Mouse (Mus musculus) fat pad, adult 2 months (tissue): ENCODE measurements around the gene Nfkb2.

ENCODE experiments used
- DNase-seq: peaks from one replicate; pipeline ENCODE4 v3.0.0-alpha.2; 2011; ENCODE audit warnings: low read depth, low spot score; ENCODE audit errors: extremely low read depth

The Nfkb2 gene

DNA sequence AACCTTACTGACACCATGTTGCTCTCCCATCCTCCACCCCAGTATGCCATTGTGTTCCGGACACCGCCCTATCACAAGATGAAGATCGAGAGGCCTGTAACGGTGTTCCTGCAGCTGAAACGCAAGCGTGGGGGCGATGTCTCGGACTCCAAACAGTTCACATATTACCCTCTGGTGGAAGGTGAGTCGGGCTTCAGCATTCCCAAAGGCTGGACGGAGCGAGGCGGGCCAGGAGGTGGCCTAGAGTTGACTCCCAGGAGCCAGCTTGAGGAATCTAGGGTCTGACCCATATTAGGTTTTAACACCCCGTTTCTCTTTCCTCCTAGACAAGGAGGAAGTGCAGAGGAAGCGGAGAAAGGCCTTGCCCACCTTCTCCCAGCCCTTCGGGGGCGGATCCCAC, 4.2 kb downstream of the Nfkb2 start:
- no peak for DNase-seq

DNA sequence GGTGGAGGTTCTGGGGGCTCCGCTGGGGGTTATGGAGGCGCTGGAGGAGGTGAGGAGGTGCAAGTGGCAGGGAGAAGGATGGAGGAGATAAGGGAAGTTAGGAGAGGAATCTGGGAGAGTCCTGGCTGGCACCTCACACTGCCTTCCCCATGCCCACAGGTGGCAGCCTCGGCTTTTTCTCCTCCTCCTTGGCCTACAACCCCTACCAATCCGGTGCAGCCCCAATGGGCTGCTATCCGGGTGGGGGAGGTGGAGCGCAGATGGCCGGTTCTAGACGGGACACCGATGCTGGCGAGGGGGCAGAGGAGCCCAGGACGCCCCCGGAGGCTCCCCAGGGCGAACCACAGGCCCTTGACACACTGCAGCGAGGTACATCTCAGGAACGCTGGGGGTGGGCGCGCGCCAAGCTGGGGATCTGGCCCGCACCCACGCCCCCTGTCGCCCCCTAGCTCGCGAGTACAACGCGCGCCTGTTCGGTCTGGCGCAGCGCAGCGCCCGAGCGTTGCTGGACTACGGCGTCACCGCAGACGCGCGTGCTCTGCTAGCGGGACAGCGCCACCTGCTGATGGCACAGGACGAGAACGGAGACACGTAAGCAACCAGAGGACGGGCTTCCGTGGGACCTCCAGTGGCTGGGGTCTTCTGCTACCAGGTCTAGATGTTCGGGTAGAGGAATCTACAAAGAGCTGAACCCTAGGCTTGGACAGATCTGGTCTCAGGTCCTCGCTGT, 4.8 kb downstream of the Nfkb2 start:
- no peak for DNase-seq

DNA sequence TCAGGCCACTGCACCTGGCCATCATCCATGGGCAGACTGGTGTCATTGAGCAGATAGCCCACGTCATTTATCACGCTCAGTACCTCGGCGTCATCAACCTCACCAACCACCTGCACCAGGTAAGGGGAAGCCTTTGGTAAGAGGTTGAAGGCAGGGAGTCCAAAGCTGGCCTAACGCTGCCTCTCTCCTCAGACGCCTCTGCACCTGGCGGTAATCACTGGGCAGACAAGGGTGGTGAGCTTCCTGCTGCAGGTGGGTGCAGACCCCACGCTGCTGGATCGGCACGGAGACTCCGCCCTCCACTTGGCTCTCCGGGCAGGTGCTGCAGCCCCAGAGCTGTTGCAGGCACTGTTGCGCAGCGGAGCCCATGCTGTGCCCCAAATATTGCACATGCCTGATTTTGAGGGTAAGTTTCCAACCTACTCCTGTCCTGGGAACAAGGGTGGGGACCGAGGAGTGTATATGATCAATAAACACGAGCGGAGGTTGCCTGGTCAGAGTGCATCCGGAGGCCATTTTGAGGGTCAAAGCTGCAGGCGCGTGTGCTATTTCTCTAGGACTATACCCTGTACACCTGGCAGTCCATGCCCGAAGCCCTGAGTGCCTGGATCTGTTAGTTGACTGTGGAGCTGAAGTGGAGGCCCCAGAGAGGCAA, 5.7 kb downstream of the Nfkb2 start:
- no peak for DNase-seq

DNA sequence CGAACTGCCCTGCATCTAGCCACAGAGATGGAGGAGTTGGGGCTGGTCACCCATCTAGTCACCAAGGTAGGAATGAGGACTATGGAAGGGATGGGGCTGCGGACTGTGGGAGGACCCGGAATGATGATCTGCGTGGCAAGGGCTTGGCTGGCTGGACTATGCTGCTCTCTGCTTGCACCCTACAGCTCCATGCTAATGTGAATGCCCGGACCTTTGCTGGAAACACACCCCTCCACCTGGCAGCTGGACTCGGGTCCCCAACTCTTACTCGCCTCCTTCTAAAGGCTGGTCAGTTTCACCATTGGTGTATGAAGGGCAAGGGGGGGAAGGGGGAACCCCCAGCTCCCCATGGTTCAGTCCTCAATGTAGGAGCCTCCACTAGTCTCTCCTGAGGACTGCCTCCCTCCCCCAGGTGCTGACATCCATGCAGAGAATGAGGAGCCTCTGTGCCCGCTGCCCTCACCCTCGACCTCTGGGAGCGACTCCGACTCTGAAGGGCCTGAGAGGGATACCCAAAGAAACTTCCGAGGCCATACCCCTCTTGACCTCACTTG, 6.3 kb downstream of the Nfkb2 start:
- DNase-seq, result no peak

DNA sequence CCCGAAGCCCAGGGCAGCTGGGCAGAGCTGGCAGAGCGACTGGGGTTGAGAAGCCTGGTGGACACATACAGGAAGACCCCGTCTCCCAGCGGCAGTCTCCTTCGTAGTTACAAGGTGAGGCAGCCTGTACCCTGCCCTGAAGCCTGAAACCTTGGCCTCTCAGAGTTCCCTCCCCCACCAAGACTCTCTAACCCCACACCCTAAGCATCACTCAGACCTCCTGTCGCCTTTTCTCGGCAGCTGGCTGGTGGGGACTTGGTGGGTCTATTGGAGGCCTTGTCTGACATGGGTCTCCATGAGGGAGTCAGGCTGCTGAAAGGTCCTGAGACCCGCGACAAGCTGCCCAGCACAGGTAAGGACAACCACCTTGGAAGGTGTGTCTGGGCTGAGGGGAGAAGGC, 7.2 kb downstream of the Nfkb2 start:
- no peak for DNase-seq

DNA sequence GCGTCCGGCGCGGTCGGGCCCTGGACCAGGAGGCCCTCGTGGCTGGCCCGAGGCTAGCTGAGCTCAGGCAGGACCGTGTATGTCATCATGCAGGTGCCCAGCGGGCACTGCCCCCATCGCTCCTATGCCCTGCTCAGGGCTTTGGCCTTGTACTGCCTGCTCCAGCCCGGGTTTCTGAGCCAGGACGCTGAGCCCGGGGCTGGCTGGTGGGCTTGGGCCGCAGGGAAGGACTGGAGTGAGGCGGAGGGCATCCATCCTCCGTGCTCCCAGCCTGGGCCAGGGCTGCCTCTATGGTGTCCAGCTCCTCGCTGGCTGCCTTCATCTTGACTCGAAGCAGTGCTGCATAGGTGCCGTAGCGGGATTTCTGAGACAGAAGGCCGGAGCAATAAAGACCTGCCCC, 8.4 kb downstream of the Nfkb2 start:
- no peak for DNase-seq

DNA sequence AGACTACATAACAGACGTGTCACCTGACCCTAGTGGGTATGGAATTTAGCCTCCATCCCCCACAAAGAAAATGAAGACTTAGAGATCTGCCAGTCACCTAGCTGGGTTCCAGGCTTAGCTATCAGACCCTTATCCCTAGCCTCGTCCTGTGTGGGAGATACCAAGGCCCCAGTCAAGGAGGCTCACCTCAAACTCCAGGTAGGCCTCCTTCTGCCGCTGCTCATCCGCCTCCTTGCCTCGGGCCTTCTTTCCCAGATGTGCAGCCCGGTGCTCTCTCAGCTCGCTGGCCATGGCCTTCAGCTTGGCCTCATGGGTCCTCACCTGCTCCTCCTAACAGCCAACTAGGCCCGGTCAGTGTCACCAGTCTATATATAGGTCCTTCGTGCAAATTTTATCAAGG, 9.0 kb downstream of the Nfkb2 start:
- no peak for DNase-seq

DNA sequence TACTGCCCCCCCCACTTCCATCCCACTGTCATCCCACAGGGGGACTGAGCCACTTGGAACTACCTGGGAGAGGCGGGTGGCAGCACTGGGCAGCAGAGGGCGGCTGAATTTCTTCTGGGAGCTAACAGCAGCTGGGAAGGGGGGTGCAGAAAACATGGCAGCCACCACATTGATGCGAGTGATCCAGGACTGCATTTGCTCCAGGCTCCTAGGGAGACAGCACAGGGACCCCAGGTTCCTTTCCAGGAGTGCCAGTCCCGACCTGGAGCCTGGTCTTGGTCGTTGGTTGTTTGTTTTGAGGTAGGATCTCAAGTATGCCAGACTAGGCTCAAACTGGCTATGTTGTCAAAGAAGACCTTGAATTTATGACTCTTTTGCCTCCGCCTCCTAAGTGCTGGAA, 9.5 kb downstream of the Nfkb2 start:
- no peak for DNase-seq

DNA sequence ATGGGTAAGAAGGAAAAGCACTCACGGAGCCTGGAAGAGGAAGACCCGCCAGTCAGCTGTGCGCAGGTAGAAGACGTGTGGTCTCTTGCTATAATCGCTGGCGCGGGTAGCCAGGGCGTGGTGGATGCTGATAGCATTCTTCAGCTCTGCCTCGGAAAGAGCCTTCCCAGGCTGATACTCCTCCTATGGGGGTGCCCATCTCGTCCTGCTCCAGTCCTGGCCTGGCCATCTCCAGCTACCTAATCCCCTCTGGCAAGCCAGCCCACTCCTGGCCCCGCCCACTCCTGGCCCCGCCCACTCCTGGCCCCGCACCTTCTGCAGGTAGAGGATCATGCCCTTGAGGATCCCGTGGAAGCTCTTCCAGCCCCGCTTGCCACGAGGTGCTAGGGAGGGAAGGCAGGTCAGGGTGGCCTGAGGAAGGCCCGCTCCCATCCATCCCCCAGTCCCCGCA, 10.1 kb downstream of the Nfkb2 start:
- DNase-seq, result no peak

DNA sequence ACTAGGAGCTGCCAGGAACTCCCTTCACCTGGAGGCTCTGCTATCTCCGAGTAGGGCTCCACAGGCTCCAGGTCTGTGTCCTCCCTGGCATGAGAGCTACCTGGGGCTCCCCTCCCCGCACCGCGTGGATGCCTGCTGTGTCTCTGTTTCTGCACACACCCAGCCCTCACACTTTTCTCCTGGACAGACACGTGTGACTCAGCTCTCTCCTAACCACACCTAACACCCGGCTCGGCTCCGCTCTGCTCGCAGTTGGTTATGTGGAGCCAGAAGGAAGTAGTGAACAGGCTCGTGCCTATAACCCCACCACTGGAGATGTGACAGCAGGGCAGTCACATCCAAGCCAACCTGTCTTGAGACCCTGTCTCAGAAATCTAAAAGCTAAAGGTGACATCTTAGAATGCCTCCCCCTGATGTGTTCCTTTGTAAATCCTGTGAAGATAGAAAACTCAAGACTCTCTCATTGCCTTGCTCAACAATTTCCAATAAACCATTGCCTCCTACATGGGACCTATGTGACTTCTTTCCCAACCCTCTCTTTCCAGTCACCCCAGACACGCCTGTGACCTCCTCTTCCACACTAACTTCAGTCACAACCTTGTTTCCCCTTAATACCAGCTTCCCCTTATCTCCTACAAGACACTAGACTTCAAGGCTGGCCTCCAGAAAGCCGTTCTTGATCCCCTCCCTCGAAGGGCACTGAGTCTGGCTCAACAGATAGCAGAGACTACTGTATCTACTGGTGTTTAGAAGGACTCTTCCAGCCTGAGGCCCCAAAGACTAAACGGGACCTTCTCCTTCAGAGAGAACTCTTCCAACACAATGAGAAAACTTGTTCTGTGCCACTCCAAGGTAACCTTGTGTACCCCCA, 11.0 kb downstream of the Nfkb2 start:
- DNase-seq, result no peak

DNA sequence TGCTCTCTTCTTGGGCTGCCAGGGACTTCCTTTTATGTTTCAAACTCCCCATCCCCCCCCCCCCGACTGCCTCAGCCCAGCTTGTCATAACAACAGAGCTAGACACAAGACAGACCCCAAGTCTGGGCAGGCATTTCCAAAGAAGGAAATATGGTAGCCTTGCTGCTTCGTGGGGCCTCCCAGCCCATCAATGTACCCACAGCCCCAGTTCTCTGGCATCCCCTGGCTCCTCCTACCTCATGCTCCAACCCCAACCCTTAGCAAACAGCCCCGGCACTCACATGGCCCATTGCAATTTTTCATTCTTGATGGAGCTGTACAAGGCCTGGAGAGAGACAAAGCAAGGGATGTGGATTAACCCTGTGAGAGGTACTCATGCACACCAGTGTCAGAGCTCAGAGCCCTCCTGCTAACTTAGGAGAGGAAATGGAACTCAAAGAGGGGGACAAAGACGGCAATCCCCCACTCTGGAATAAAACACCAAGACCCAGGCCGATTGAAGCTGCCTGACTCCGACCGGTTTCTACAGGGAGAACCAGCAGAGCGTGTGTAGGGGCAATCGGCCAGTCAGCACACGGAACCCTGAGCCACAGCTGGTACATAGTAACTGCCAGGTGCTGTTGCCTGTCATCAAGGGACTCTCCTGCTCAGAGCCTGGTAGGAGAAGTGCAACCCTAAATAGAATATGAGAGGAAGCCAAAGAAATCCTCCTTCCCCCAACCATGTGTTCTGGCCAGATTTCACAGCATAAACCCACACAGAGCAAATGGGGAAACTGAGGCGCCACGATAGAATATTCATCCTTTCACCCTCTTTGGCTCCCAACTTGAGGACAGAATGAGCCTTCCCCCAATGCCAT, 11.9 kb downstream of the Nfkb2 start:
- no peak for DNase-seq

DNA sequence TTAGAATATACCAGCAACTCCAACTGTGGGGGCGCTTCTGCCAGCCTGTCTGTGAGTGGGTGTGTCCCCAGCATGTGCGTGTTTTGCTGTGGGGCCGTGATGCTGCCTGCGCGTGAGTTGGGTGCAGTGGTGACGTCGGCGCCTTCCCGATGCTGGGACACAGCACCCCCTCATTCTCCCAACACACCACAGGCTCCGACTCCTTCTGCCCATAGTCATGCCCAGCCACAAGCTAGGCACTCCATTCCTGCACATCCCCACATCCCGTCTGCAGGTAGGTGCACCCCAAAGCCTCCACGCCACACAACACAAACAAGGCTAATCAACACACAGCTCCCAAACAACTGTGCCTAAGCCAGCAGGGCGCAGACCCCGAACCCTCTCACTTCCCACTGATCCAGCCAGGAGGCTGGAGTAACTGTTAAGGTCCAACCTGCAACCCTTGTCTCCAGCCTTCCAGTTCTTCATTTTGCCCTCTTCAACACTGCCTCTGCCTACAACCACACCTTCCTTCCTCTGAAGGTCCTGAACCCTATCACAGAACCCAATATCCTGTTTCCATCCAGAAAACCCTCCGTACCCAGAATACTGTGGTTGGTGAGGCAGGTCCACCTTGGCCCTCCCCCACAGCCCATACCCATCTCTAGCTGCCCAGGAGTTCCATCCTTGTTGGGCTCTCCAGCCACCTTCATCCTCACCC, 12.9 kb downstream of the Nfkb2 start:
- DNase-seq, result no peak

DNA sequence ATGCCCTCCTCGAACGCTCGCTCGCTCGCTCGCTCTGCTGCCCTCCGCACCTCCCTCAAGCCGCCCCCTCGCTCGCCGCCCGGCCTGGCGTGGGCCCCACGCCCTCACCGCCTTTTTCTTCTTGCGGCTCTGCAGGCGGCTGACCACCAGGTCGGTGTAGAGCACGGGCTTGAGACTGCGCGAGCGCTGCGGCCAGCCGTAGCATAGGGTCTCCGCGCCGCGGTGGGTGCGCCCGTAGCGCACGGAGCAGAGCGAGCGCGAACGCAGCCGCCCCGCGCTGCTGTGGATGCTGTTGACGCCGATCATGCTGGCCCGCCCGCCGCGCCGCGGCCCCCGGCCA, 13.4 kb downstream of the Nfkb2 start:
- no peak for DNase-seq

DNA sequence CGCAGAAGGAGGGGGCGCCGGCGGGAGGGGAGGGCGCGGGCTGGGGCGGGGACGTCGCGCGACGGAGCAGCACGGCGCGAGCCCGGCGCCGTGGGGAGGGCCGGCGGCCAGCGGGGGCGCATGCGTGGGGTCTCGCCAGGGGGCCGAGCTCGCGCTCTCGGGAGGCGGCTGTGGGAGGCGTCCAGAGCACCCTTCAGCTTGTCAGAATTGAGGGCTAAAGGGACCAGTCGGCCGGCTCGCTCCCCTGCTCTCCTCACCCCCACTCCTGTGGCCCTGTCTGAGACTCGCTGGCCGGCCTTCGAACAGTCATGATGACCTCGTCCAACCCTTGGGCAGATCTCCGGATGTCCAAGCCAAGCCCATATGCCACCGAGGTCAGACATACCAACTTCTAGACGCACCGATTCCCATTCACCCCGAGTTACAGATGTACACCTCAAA, 13.9 kb downstream of the Nfkb2 start:
- DNase-seq, result no peak

DNA sequence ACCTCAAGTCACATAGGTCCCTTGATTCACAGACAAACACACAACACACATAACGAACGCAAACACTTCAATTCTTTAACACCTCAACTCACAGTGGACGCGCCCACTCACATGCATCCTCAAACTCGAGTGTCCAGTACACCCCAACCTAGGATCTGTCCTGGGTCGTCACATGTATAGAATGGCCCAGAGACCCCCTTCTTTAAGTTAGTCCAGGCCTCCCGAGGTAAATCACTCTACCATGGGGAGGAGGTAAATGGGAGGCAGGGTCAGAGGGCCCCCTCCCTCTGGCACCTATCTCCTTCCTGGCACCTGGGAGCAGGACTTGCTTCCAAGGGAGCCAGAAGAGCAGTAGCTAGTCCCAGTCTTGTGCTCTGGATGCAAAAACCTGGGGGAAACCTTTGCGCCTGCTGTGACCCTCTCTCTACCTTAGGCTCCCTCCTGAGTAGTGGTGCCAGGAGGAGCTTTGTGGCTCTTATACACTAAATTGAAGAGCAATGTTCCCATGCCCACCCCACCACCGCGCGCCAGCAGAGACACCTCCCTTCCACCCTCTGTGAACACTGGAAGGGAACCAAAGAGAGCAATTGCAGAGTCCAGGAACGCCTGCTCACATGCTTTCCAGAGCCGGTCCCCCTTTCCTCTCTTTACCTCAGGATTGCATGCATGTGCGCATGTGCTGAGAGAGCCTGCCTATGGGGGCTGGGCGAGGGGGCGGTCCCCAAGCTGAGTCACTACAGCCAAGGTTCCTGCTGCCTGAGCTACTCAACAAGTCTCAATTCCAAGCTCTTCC, 14.7 kb downstream of the Nfkb2 start:
- DNase-seq, result no peak

DNA sequence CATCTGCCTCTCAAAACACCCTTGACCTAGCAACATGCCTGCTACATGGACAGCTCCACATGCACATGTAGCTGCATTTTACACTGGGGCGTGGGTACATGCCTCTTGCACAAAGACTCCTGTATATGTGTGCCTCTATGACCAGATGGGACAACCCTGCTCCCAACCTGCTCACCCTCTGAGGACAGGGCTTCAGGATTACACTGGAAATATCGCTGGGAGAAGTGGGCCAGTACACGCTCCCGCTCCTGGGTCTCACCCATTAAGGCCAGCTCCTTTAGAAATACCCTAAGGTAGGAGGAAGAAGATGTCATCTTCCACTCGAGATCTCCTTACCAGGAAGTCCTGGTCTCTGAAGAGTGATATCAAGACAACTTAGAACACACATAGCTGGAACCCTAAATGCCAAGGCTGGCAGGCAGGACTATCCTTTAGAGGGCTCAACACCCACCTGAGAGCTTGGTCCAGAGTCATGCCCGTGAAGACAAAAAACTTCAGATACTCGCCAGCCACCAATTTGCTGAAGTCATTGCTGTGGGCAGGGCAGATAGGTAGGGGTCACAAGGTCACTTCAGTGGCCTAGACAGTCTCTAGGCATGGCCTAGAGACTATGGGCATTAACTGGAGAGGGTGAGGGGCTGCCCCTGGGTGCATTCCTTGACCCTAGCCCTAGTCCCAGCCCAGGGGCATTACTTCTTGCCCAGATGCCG, 16.1 kb downstream of the Nfkb2 start:
- no peak for DNase-seq

DNA sequence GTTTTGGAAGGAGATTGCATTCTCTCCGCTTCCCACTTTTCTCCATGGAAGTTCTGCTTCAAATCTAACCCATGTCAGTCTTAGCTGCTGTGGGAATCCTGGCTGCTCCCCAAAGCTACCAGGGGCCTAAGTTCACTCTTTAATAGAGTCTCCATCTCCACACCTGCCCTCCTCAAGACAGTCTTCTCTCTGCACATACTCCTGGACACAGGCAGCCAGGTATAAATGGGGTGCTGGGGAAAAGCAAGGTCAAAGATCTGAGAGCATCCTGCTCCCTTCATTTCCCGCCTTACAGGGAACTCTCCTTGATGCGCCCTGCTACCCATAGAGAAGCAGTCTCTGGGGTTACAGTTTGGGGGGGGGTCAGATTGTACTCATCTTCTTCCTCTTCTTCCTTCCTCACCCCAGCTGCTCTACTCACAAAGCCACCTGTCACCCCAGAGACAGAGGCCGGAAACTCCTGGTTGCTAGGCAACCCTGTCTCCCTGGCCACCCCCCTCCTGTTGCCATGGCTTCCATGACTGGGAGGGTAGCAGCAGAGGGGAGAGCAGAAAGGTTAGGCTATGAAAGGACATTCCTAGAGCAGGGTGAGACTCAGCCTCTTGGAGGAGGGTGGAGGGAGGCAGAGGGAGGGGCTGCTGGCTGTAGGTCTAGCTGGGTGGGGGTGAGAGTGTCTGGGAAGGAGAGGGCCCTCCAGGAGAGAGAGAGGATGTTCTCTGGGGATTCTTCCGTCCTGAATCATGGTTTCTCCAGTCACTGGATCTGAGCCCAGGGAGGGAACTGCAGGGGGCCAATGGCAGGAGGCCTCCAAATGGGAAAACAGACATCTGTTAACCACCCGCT, 17.2 kb downstream of the Nfkb2 start:
- DNase-seq, result no peak
